Mouse (Mus musculus) cerebellum, adult 11-12 months (tissue): Measurements from ENCODE around the gene Tefm.
A peak's percentile ranks its signal among the peaks of the same experiment; 100 is the strongest.
"Not testable (repeated sequence)": the region's sequence is repeated elsewhere in the genome, so short reads cannot be mapped to it uniquely, and the experiment has no call there.

Experiments used
- DNase-seq: peaks from one replicate; pipeline ENCODE4 v3.0.0; 2022

Tefm gene

GRCm38 (mm10) chr11:80141825-80142521, at the start of gene Tefm:
Gene Tefm, minus strand, starts transcription at chr11:80142175.
- peak; percentile 80 for DNase-seq

GRCm38 (mm10) chr11:80190280-80190679, 48.3 kb upstream of the Tefm start:
- DNase-seq: no peak

GRCm38 (mm10) chr11:80185441-80185976, 43.5 kb upstream of the Tefm start:
- DNase-seq: not testable (repeated sequence)

- DNase-seq: no peak
These were observed 42.6 kb upstream of the Tefm start for GRCm38 (mm10) chr11:80184531-80185071.

GRCm38 (mm10) chr11:80183705-80184255, 41.8 kb upstream of the Tefm start, which contains the start of gene Rnf135:
Gene Rnf135, plus strand, starts transcription at chr11:80183851.
- peak; percentile 89 for DNase-seq

GRCm38 (mm10) chr11:80183054-80183704, 41.2 kb upstream of the Tefm start:
- DNase-seq: not testable (repeated sequence)

- DNase-seq: no peak
These were observed 39.2 kb upstream of the Tefm start for GRCm38 (mm10) chr11:80181021-80181749.

GRCm38 (mm10) chr11:80178316-80178715, 36.3 kb upstream of the Tefm start:
- no peak for DNase-seq

- DNase-seq: no peak
These were observed 35.2 kb upstream of the Tefm start for GRCm38 (mm10) chr11:80176911-80177895.

GRCm38 (mm10) chr11:80173963-80174670, 32.1 kb upstream of the Tefm start:
- no peak for DNase-seq

- no peak for DNase-seq
These were observed 29.9 kb upstream of the Tefm start for GRCm38 (mm10) chr11:80171884-80172283.

GRCm38 (mm10) chr11:80170351-80170750, 28.4 kb upstream of the Tefm start:
- DNase-seq: no peak

- DNase-seq: no peak
These were observed 27.7 kb upstream of the Tefm start for GRCm38 (mm10) chr11:80169629-80170028.

- DNase-seq: no peak
These were observed 26.8 kb upstream of the Tefm start for GRCm38 (mm10) chr11:80168611-80169249.

GRCm38 (mm10) chr11:80168121-80168520, 26.1 kb upstream of the Tefm start:
- no peak for DNase-seq

- DNase-seq: no peak
These were observed 22.2 kb upstream of the Tefm start for GRCm38 (mm10) chr11:80164224-80164623.

GRCm38 (mm10) chr11:80163362-80164116, 21.6 kb upstream of the Tefm start:
- no peak for DNase-seq

- DNase-seq: no peak
These were observed 19.1 kb upstream of the Tefm start for GRCm38 (mm10) chr11:80161041-80161440.

GRCm38 (mm10) chr11:80159018-80159417, 17.0 kb upstream of the Tefm start:
- no peak for DNase-seq

- DNase-seq: no peak
These were observed 14.9 kb upstream of the Tefm start for GRCm38 (mm10) chr11:80156841-80157240.
